7 mouse cellular contexts compared by ENCODE assay signal in the genomic region with DNA sequence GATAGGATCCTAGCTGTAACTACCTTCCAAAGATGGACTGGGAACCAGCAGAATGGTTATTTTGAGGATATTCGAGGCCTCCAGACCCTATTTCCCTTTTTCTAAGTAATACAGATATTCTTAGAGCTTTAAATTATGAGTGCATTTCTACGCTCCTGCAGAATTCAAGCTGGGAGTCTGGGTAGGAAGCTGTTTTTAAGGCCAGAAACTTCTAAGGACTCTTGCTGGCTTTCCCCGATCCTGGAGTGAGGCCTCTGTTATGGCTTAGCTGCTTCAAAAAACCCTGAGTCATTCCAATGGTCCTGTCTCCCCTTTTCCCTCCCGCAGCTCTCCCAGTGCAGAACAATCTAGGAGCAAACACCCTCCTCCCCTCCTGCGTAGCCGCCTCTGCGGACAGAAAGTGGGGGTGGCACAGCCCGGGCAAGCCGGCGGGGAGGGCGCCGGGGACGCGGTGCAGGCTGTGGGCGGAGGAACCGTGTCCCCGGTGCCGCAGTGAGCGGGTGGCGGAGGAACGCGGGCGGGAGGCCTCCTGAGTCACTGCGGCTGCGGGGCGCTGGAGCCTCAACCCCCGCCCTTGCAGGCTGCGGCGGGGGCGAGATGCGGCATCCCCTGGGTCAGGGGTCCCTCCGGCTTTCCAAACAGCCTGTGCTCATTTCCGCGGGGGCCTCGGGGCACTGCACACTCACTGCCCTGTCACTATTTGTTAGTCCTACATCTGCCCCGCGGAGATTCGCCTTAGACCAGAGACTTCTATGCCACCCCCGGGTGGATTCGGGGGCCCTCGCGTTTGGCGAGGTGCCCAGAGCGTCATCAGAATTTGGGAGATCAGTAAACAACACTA. TPM values are rescaled to one million over a fixed set of nuclear protein-coding genes. Genes with fewer than 3 reads are reported as not detected.
DNase-seq lines count a peak whose midpoint lies in the region; ATAC-seq lines count a peak whose summit lies in the region.

No protein-coding gene starts in this region.

- H3K36me3 ChIP-seq in limb, embryonic 10.5 days = no peaks in the 10 kb centered on the region
- no peaks in the 10 kb centered on the region for H3K36me3 ChIP-seq in midbrain, embryonic 13.5 days

- peak overlapping the region; percentile 84 for H3K9ac ChIP-seq in midbrain, embryonic 13.5 days (replicated peaks)

- ATAC-seq in midbrain, embryonic 13.5 days = peak; percentile 86

- 3% methylated on average over 44 of the region's 44 CpGs for WGBS in limb, embryonic 10.5 days
- WGBS in midbrain, embryonic 13.5 days = 3% methylated on average over 44 of the region's 44 CpGs

- DNase-seq in adrenal gland, postnatal 36 days = peak; percentile 93 to 94
- peak; percentile 68 for DNase-seq in embryo, embryonic 9.5 days (ENCODE audit: extremely low spot score)
- peak; percentile 99 for DNase-seq in heart, adult 11 months
- DNase-seq in kidney, adult 11 months = peak; percentile 70
- peak; percentile 72 for DNase-seq in limb, embryonic 10.5 days (ENCODE audit: low spot score)
- DNase-seq in spleen, postnatal 4 days (ENCODE audit: low spot score in 2 of 2) = peak; percentile 13 to 62

- no peaks in the 10 kb centered on the region for H3K27me3 ChIP-seq in limb, embryonic 10.5 days (ENCODE audit: low read depth, poor library complexity, severe bottlenecking)
- H3K27me3 ChIP-seq in midbrain, embryonic 13.5 days = 0 out of 2 replicates have a peak, but pooled peaks cover 5% of the 10 kb centered on the region

- peak overlapping the region; percentile 94 for H3K27ac ChIP-seq in limb, embryonic 10.5 days
- H3K27ac ChIP-seq in midbrain, embryonic 13.5 days = peak overlapping the region; percentile 68; the same call in 1 of the 2 replicates

- H3K9me3 ChIP-seq in limb, embryonic 10.5 days (replicated peaks) = no peaks in the 10 kb centered on the region
- H3K9me3 ChIP-seq in midbrain, embryonic 13.5 days = no peaks in the 10 kb centered on the region

- peak overlapping the region; percentile 86 for H3K4me2 ChIP-seq in midbrain, embryonic 13.5 days (replicated peaks)

- H3K4me3 ChIP-seq in limb, embryonic 10.5 days = peak overlapping the region; percentile 71
- peak overlapping the region; percentile 61 for H3K4me3 ChIP-seq in midbrain, embryonic 13.5 days (replicated peaks)

- peaks cover 29% of the 10 kb centered on the region for H3K4me1 ChIP-seq in limb, embryonic 10.5 days
- H3K4me1 ChIP-seq in midbrain, embryonic 13.5 days (replicated peaks) = peaks cover 25% of the 10 kb centered on the region

RNA-seq across cellular contexts. Expression of a gene that starts 34.7 kb away (rescaled TPM):
- total RNA-seq in adrenal gland, postnatal 36 days (2021) = 10 to 100 TPM; 28.9 to 31.8 TPM
- 0.36 and 0.39 TPM in 2 replicates for polyA plus RNA-seq in limb, embryonic 10.5 days (2016; fragmentation: Nextera tagmentation; extraction: Ambion mirVana)
- 78.4 and 90.0 TPM in 2 replicates for polyA plus RNA-seq in midbrain, embryonic 13.5 days (2015; fragmentation: Nextera tagmentation; extraction: Ambion mirVana)

Comparison
In these comparisons a context has a peak if more than half of its experiments do, and no peak if none do; other contexts are left out.
1. Peak in every context shown above with its lines: DNase-seq, ATAC-seq, H3K4me3 ChIP-seq and H3K27ac ChIP-seq.
2. DNase-seq: peak in every context shown above with its lines; median percentile 99 in heart, adult 11 months; 94 in adrenal gland, postnatal 36 days; 72 in limb, embryonic 10.5 days; 70 in kidney, adult 11 months; 68 in embryo, embryonic 9.5 days; 38 in spleen, postnatal 4 days.
3. RNA of a gene that starts 34.7 kb away (polyA plus RNA-seq): 78.4 to 90.0 TPM in midbrain, embryonic 13.5 days; 0.36 to 0.39 TPM in limb, embryonic 10.5 days; every median in the first group is over 10 times any median in the second.